Mouse (Mus musculus) olfactory bulb, adult 2 months (tissue): Measurements from ENCODE around the gene Otof.

Experiments used
- CTCF ChIP-seq: fragments of 200-500 bp; IDR thresholded peaks from 2 replicates; pipeline ENCODE4 v1.5.1; 2012; ENCODE audit warnings: low read depth, mild to moderate bottlenecking, low read length, moderate library complexity; ENCODE audit not compliant: insufficient read depth
- POLR2A ChIP-seq: fragments of 200-500 bp; IDR thresholded peaks from 2 replicates; pipeline ENCODE4 v1.6.1; 2012; ENCODE audit warnings: mild to moderate bottlenecking, low read depth, low read length, moderate library complexity; ENCODE audit not compliant: insufficient read depth

- TF ChIP-seq CTCF (no peak), POLR2A (no peak)
Observed at GRCm38 (mm10) chr5:30490845-30491244, 29.1 kb upstream of the Otof start.
